ENCODE assay signal across 8 mouse cellular contexts in the genomic region with DNA sequence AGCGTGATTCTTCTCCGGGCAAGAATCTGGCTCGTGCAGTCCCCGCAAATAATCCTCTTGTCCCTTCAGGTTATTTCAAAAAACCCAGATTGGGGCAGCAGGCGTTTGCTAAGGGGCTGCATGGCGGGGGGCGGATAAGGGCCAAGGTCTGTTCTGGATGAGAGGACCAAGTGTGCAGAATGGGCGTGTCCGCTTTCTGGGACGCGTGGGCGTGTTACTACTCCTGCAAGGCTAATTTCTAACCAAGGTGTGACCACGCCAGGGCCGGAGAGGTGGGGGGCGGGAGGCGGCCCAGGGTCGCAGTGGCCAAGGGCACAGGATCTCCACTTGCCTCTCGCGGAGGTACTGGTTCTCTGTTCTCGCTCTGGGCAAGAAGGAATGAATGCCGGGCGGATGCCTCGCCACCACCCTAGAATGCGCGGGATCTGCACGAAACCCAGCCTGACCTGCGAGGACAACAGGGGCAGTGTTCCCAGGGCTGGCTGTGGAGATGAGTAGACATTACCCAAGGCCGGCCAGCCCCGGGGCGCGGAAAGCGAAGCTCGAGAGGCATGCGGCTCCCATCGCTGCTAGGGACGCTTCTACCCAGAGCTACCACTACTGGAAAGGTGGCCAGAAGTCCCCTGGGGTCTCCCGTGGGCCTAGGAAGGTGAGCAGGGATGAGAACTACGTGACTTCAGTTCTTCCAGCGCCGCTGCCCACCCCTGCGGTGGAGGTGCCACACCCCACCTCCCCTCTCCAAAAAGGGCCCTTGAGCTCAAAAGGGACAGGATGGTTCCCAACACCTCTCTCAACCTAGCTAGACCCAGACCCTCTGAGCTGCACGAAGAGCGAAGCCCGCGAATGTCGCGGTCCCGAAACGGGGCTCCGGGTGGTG. TPM values are rescaled to one million over a fixed set of nuclear protein-coding genes. Genes with fewer than 3 reads are reported as not detected.
DNase-seq lines count a peak whose midpoint lies in the region; ATAC-seq lines count a peak whose summit lies in the region.

No protein-coding gene starts in this region.

- WGBS in limb, embryonic 11.5 days: 6% methylated on average over 50 of the region's 50 CpGs
- 6% methylated on average over 50 of the region's 50 CpGs for WGBS in stomach, embryonic 16.5 days

- no peaks in the 10 kb centered on the region for H3K9me3 ChIP-seq in limb, embryonic 11.5 days (ENCODE audit: control insufficient read depth, low read length)
- no peaks in the 10 kb centered on the region for H3K9me3 ChIP-seq in stomach, embryonic 16.5 days (replicated peaks; ENCODE audit: control insufficient read depth, low read length)

- no peak overlapping the region for H3K9ac ChIP-seq in limb, embryonic 11.5 days (ENCODE audit: low read length)
- 0 out of 2 replicates have a peak overlapping the region, but pooled peaks have one; percentile 36 for H3K9ac ChIP-seq in stomach, embryonic 16.5 days (ENCODE audit: low read length)

- peaks cover 10% of the 10 kb centered on the region for H3K4me1 ChIP-seq in limb, embryonic 11.5 days (ENCODE audit: control insufficient read depth, insufficient read depth, low read length)
- H3K4me1 ChIP-seq in stomach, embryonic 16.5 days (ENCODE audit: control insufficient read depth, insufficient read depth, low read length): peaks cover 12% of the 10 kb centered on the region

- peak; percentile 20 to 27 for DNase-seq in cerebellum, postnatal 14 days
- no peak for DNase-seq in cerebellum, adult 11-12 months
- DNase-seq in ovary, postnatal 36 days (ENCODE audit: low spot score): peak; percentile 22
- DNase-seq in ovary, adult 18-20 months (ENCODE audit: low spot score): no peak
- peak; percentile 46 for DNase-seq in limb, embryonic 11.5 days (ENCODE audit: low spot score)
- no peak for DNase-seq in ovary, postnatal 10 days (ENCODE audit: low spot score)
- DNase-seq in cerebellum, adult 9-11 months: no peak

- no peak for ATAC-seq in limb, embryonic 11.5 days (ENCODE audit: insufficient number of reproducible peaks, low FRiP score, low TSS enrichment, low read depth)
- ATAC-seq in stomach, embryonic 16.5 days (ENCODE audit: insufficient read depth, low FRiP score): no peak

- H3K27me3 ChIP-seq in limb, embryonic 11.5 days (ENCODE audit: control insufficient read depth, insufficient read depth, low read length): peaks cover 54% of the 10 kb centered on the region
- H3K27me3 ChIP-seq in stomach, embryonic 16.5 days (ENCODE audit: control insufficient read depth, insufficient read depth, low read length): peaks cover 48% of the 10 kb centered on the region

- no peaks in the 10 kb centered on the region for H3K36me3 ChIP-seq in limb, embryonic 11.5 days (ENCODE audit: control insufficient read depth, insufficient read depth, low read length)
- H3K36me3 ChIP-seq in stomach, embryonic 16.5 days (ENCODE audit: control insufficient read depth, insufficient read depth, low read length): no peaks in the 10 kb centered on the region

- H3K27ac ChIP-seq in limb, embryonic 11.5 days (replicated peaks; ENCODE audit: low read depth, low read length): no peak overlapping the region
- no peak overlapping the region for H3K27ac ChIP-seq in stomach, embryonic 16.5 days (ENCODE audit: low read length)

- peak overlapping the region; percentile 100 for H3K4me2 ChIP-seq in limb, embryonic 11.5 days (ENCODE audit: low read depth, severe bottlenecking)
- H3K4me2 ChIP-seq in stomach, embryonic 16.5 days (ENCODE audit: low read depth, low read length): peak overlapping the region; percentile 100

- peak overlapping the region; percentile 53 for H3K4me3 ChIP-seq in limb, embryonic 11.5 days (ENCODE audit: low read depth, low read length)
- peak overlapping the region; percentile 67 for H3K4me3 ChIP-seq in stomach, embryonic 16.5 days (replicated peaks; ENCODE audit: low read length)

RNA-seq across cellular contexts. Expression of a gene that starts 10.3 kb away (rescaled TPM):
- 0.16 and 0.71 TPM in 2 replicates for polyA plus RNA-seq in limb, embryonic 11.5 days (2014; fragmentation: Nextera tagmentation; extraction: Ambion mirVana)
- 0.44 and 0.53 TPM in 2 replicates for polyA plus RNA-seq in stomach, embryonic 16.5 days (2015; fragmentation: Nextera tagmentation; extraction: Ambion mirVana)

Comparison
In these comparisons a context has a peak if more than half of its experiments do, and no peak if none do; other contexts are left out.
1. DNase-seq: peak in cerebellum, postnatal 14 days (2 of 2), ovary, postnatal 36 days (single experiment) and limb, embryonic 11.5 days (single experiment); none in cerebellum, adult 11-12 months (single experiment), ovary, adult 18-20 months (single experiment), ovary, postnatal 10 days (single experiment) and cerebellum, adult 9-11 months (single experiment).